Mouse (Mus musculus) c-Kit-positive CD71-positive TER-119-negative erythroid progenitor cells, embryonic 14.5 days (primary cell): ENCODE results near the gene 1520401A03Rik.

ENCODE experiments used
- DNase-seq: peaks from one replicate; pipeline ENCODE4 v3.0.0-alpha.2; 2013; ENCODE audit warnings: low read depth

The 1520401A03Rik gene

GRCm38 (mm10) chr17:23670516-23671074 is 52.0 kb downstream of the 1520401A03Rik start:
- no peak for DNase-seq

- DNase-seq, result no peak
Measured at GRCm38 (mm10) chr17:23665511-23665910, 57.1 kb downstream of the 1520401A03Rik start.

- DNase-seq, result no peak
Measured at GRCm38 (mm10) chr17:23664556-23665021, 58.0 kb downstream of the 1520401A03Rik start.

GRCm38 (mm10) chr17:23661526-23661925 is 61.1 kb downstream of the 1520401A03Rik start:
- no peak for DNase-seq

GRCm38 (mm10) chr17:23660876-23661200 is 61.7 kb downstream of the 1520401A03Rik start:
- DNase-seq, result no peak

- DNase-seq, result no peak
Measured at GRCm38 (mm10) chr17:23660117-23660875, 62.3 kb downstream of the 1520401A03Rik start, which contains the start of gene Bicdl2. TSS of gene Bicdl2 (plus strand) at chr17:23660506.

- no peak for DNase-seq
Measured at GRCm38 (mm10) chr17:23658450-23658849, 64.1 kb downstream of the 1520401A03Rik start.
